Mouse (Mus musculus) thymus, postnatal 25 days (tissue): Measurements from ENCODE around the gene Golga2.

Experiments used
- DNase-seq: peaks from one replicate; pipeline ENCODE4 v3.0.0; 2022

Golga2 gene

GRCm38 (mm10) chr2:32344598-32345321 lies 57.6 kb downstream of the Golga2 start:
- DNase-seq = no peak

- DNase-seq = no peak
Observed at GRCm38 (mm10) chr2:32347019-32347418, 59.8 kb downstream of the Golga2 start.

DNA sequence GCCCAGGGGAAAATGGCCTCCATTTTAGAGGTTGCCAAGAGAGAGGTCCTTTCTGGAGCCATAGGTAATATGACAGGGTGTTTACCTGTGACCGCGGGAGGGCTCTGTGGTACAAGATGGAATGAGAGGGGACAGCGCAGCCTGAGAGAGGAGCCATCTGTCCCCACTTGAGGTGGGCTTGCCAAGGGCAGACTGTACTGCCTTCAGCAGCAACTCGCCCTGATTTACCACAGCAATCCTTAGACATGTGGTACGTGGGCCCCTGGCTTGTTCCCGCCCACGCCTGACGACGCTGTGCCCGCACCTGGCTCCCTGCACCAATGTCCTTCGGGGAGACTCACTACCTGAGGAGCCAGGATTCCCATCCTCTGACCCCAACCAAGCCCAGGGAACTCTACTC lies 61.1 kb downstream of the Golga2 start:
- DNase-seq = no peak

DNA sequence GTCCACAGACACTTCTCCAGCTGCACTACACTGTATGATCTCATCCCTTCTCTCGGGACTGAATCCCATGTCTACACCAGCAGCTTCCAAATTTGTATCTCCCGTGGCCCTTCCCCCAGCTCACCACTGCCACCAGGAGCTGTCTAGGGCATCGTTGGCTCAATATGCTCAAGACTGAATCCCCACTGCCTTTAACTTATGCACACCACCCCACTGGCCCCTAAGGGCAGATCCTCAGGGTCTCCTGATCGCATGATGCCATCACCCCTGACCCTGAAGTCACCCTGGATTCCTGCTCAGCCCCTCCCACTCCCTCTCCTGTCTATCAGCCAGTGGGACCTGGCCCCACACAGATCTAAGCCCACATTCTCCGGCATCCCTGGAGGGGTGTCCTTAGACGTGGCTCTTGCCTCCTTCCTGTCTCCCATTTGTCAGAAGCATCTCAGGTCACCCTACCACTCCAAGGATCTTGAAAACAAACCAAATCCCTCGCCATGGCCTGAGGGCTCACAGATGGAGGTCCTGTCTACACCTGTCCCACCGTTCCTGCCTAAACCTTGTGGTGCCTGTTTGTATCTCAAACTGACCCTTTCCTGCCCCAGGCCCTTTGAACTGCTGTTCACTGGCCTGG lies 62.6 kb downstream of the Golga2 start:
- no peak for DNase-seq

- DNase-seq = no peak
Observed at GRCm38 (mm10) chr2:32350471-32351051, 63.4 kb downstream of the Golga2 start.

GRCm38 (mm10) chr2:32351471-32351961 lies 64.3 kb downstream of the Golga2 start:
- no peak for DNase-seq

GRCm38 (mm10) chr2:32352151-32353006 lies 65.2 kb downstream of the Golga2 start, which contains the start of gene Ciz1:
Ciz1 (plus strand) TSS chr2:32352327.
- DNase-seq = peak; percentile 41

- peak; percentile 88 for DNase-seq
Observed at GRCm38 (mm10) chr2:32353007-32353542, 65.9 kb downstream of the Golga2 start, which contains the start of gene Dnm1. Dnm1 (minus strand) TSS chr2:32353338.

DNA sequence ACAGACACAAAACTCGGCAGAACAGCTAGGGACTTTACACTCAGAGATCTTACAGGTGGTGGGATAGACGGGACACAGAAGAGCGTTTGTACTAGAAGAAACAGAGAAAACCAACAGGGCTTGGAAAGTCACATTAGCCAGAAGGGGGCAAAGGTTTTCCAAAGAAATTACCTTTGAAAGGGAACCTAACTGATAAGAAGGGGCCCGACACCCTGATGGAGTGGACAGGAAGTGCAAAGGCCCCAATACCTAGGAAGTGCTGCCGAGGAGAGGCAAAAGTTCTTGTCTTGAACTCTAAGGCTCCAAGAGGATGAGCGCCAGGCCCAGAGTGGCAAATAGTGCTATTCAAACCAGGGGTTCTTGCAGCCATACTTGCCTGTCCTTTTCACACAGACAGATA lies 66.7 kb downstream of the Golga2 start:
- DNase-seq = no peak

GRCm38 (mm10) chr2:32354336-32354895 lies 67.2 kb downstream of the Golga2 start:
- no peak for DNase-seq

- DNase-seq = no peak
Observed at GRCm38 (mm10) chr2:32356216-32356615, 69.0 kb downstream of the Golga2 start.
